Mouse (Mus musculus) heart, adult 2 months (tissue): ENCODE measurements around the gene Ccr6. TPM values are rescaled to one million over a fixed set of nuclear protein-coding genes. Genes with fewer than 3 reads are reported as not detected.

Source experiments
- DNase-seq, 2 experiments: peaks; one replicate each; pipeline ENCODE4 v3.0.0; 2021
- H3K27ac ChIP-seq: fragments of 200-600 bp; 2 replicates; pipeline ENCODE4 v1.8.1; 2022
- H3K27me3 ChIP-seq: fragments of 200-500 bp; 2 replicates; pipeline ENCODE4 v1.6.1; 2012; ENCODE audit warnings: mild to moderate bottlenecking, low read length, inconsistent platforms, mixed read lengths; ENCODE audit not compliant: control insufficient read depth, insufficient read depth
- H3K36me3 ChIP-seq: fragments of 200-500 bp; 2 replicates; pipeline ENCODE4 v1.6.1; 2012; ENCODE audit warnings: low read length, inconsistent platforms; ENCODE audit not compliant: control insufficient read depth, insufficient read depth
- H3K4me1 ChIP-seq: fragments of 200-500 bp; 2 replicates; pipeline ENCODE4 v1.6.1; 2011; ENCODE audit warnings: low read length; ENCODE audit not compliant: control insufficient read depth, insufficient read depth
- H3K4me3 ChIP-seq: fragments of 200-600 bp; 2 replicates; pipeline ENCODE4 v1.8.1; 2022
- H3K79me2 ChIP-seq: fragments of 200-500 bp; replicated peaks from 2 replicates; pipeline ENCODE4 v1.6.1; 2012; ENCODE audit warnings: mild to moderate bottlenecking, inconsistent platforms, low read length, moderate library complexity, mixed read lengths; ENCODE audit not compliant: control insufficient read depth, insufficient read depth
- H3K9ac ChIP-seq: fragments of 200-500 bp; 2 replicates; pipeline ENCODE4 v1.6.1; 2012; ENCODE audit warnings: low read depth, mild to moderate bottlenecking, control low read depth, inconsistent platforms, low read length, mixed read lengths
- CTCF ChIP-seq: fragments of 200-600 bp; IDR thresholded peaks from 2 replicates; pipeline ENCODE4 v1.8.1; 2022; ENCODE audit warnings: antibody characterized with exemption, mild to moderate bottlenecking, moderate library complexity
- EP300 ChIP-seq: fragments of 200-500 bp; IDR thresholded peaks from 2 replicates; pipeline ENCODE4 v1.6.1; 2011; ENCODE audit warnings: low read depth, low read length, control low read depth; ENCODE audit not compliant: insufficient read depth
- POLR2A ChIP-seq: fragments of 200-500 bp; IDR thresholded peaks from 2 replicates; pipeline ENCODE4 v1.6.1; 2011; ENCODE audit warnings: mild to moderate bottlenecking, low read depth, low read length, control low read depth; ENCODE audit not compliant: insufficient read depth
- WGBS: fragments of 180-500 bp; shearing (Covaris S2); methylation state at CpG from one replicate; pipeline ENCODE4 v1.1.7; 2018; 5-methylcytosine and 5-hydroxymethylcytosine counted together
- intact Hi-C: fragments of 180-260 bp; cut with DNase I; formaldehyde crosslinking; loops from one replicate; pipeline ENCODE4 v1.15.1; 2025
- polyA plus RNA-seq: library from polyadenylated mRNA; depleted of rRNA; stranded (reverse); fragments of >200 nt; gene quantifications from 2 replicates; pipeline ENCODE4 v1.2.3, GENCODE M21; 2012
- total RNA-seq, 2 experiments: library from RNA; stranded (reverse); gene quantifications; 2 replicates each; pipeline ENCODE4 v1.2.3; 2021

The Ccr6 gene
- total and polyA plus RNA-seq, 3 experiments: 0.62 TPM; not detected in 2

- WGBS: 74% methylated on average over 6 of the region's 6 CpGs
- TF ChIP-seq POLR2A: no peak
- no peak for TF ChIP-seq EP300
- TF ChIP-seq CTCF: no peak
- intact Hi-C loops: no loop called here
- no peaks in the 10 kb centered on the region for H3K4me1 ChIP-seq
- H3K27ac ChIP-seq: no peak overlapping the region
- peak in 1 of 2 experiments; percentile 7 for DNase-seq
- H3K27me3 ChIP-seq: peaks cover 1% of the 10 kb centered on the region; the same call in 1 of the 2 replicates
- no peak overlapping the region for H3K4me3 ChIP-seq
- H3K36me3 ChIP-seq: no peaks in the 10 kb centered on the region
- no peaks in the 10 kb centered on the region for H3K79me2 ChIP-seq
- H3K9ac ChIP-seq: no peak overlapping the region
Measured at GRCm38 (mm10) chr17:8211399-8211798, 24.4 kb upstream of the Ccr6 start.

DNA sequence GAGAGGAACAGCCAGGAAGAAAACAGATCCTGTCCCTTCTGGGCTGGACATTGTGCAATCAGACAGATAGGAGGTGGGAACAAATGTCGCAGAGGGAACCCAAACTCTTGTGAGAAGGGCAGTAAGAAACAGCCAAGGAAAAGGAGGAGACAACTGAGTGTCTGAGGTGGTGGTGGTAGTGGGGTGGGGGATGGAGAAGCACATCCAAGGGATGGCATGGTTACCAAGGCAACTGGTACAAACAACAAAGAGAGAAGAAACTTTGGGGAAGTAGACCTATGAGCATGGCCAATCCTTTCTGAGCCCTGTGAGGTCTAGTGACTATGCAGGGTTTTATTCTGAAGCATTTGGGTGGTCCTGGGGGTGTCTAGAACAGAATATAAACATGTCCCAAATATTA is 21.5 kb upstream of the Ccr6 start:
- DNase-seq: peak in 1 of 2 experiments; percentile 11
- no peaks in the 10 kb centered on the region for H3K79me2 ChIP-seq
- TF ChIP-seq CTCF (no peak), POLR2A (no peak), EP300 (no peak)
- H3K27me3 ChIP-seq: peaks cover 1% of the 10 kb centered on the region; the same call in 1 of the 2 replicates
- intact Hi-C loops: no loop called here
- no peaks in the 10 kb centered on the region for H3K4me1 ChIP-seq
- no peak overlapping the region for H3K4me3 ChIP-seq
- H3K9ac ChIP-seq: no peak overlapping the region
- no peaks in the 10 kb centered on the region for H3K36me3 ChIP-seq
- H3K27ac ChIP-seq: no peak overlapping the region
- 77% methylated on average over 1 of the region's 1 CpGs for WGBS

- H3K27ac ChIP-seq: no peak overlapping the region
- 87% methylated on average over 12 of the region's 12 CpGs for WGBS
- no peak overlapping the region for H3K4me3 ChIP-seq
- intact Hi-C loops: no loop called here
- H3K9ac ChIP-seq: no peak overlapping the region
- H3K79me2 ChIP-seq: no peaks in the 10 kb centered on the region
- DNase-seq: peak in 1 of 2 experiments; percentile 4
- TF ChIP-seq EP300 (no peak), CTCF (no peak), POLR2A (no peak)
- H3K36me3 ChIP-seq: no peaks in the 10 kb centered on the region
- H3K27me3 ChIP-seq: peaks cover 1% of the 10 kb centered on the region; the same call in 1 of the 2 replicates
- no peaks in the 10 kb centered on the region for H3K4me1 ChIP-seq
Measured at GRCm38 (mm10) chr17:8215016-8215745, 20.7 kb upstream of the Ccr6 start.

- H3K27me3 ChIP-seq: no peaks in the 10 kb centered on the region
- no peak overlapping the region for H3K9ac ChIP-seq
- H3K4me1 ChIP-seq: no peaks in the 10 kb centered on the region; the same call in 1 of the 2 replicates
- no peak for TF ChIP-seq POLR2A
- no peak for TF ChIP-seq EP300
- no peak for TF ChIP-seq CTCF
- intact Hi-C loops: no loop called here
- WGBS: 75% methylated on average over 10 of the region's 10 CpGs
- H3K79me2 ChIP-seq: no peaks in the 10 kb centered on the region
- DNase-seq: no peak
- no peak overlapping the region for H3K4me3 ChIP-seq
- no peak overlapping the region for H3K27ac ChIP-seq
- no peaks in the 10 kb centered on the region for H3K36me3 ChIP-seq
Measured at GRCm38 (mm10) chr17:8223225-8223624, 12.6 kb upstream of the Ccr6 start.

- no peaks in the 10 kb centered on the region for H3K27me3 ChIP-seq
- peak in 1 of 2 experiments; percentile 5 for DNase-seq
- intact Hi-C loops: no loop called here
- TF ChIP-seq POLR2A (no peak), CTCF (no peak), EP300 (no peak)
- H3K9ac ChIP-seq: no peak overlapping the region
- H3K36me3 ChIP-seq: no peaks in the 10 kb centered on the region
- no peak overlapping the region for H3K4me3 ChIP-seq
- no peaks in the 10 kb centered on the region; the same call in 1 of the 2 replicates for H3K4me1 ChIP-seq
- H3K79me2 ChIP-seq: no peaks in the 10 kb centered on the region
- 66% methylated on average over 1 of the region's 1 CpGs for WGBS
- H3K27ac ChIP-seq: no peak overlapping the region
Measured at GRCm38 (mm10) chr17:8224072-8224471, 11.8 kb upstream of the Ccr6 start.

GRCm38 (mm10) chr17:8225166-8225565 is 10.7 kb upstream of the Ccr6 start:
- H3K36me3 ChIP-seq: no peaks in the 10 kb centered on the region

More at GRCm38 (mm10) chr17:8225166-8225565, 10.7 kb upstream of the Ccr6 start:
- H3K27me3 ChIP-seq: no peaks in the 10 kb centered on the region
- no peak overlapping the region for H3K4me3 ChIP-seq
- H3K79me2 ChIP-seq: no peaks in the 10 kb centered on the region
- intact Hi-C loops: no loop called here
- no peaks in the 10 kb centered on the region; the same call in 1 of the 2 replicates for H3K4me1 ChIP-seq
- H3K27ac ChIP-seq: no peak overlapping the region
- WGBS: 94% methylated on average over 2 of the region's 2 CpGs
- TF ChIP-seq EP300: no peak
- no peak for TF ChIP-seq POLR2A
- TF ChIP-seq CTCF: no peak
- H3K9ac ChIP-seq: no peak overlapping the region
- DNase-seq: peak in 1 of 2 experiments; percentile 15
